Mouse (Mus musculus) MEL (cell line): ENCODE measurements at regions not wholly inside any gene's neighbourhood (a gene's known extent, or its start where the extent isn't known, plus 50 kb on each side); places are given as distances from the start of the nearest gene placed in this dataset.

ENCODE experiments used
- DNase-seq: peaks from one replicate; pipeline ENCODE4 v3.0.0; 2011; ENCODE audit warnings: low read depth, low spot score
- H3K27ac ChIP-seq: 2 replicates; pipeline ENCODE4 v1.5.1; 2012; ENCODE audit warnings: low read depth, mild to moderate bottlenecking, control low read depth, low read length, moderate library complexity; ENCODE audit not compliant: control insufficient read depth
- H3K27me3 ChIP-seq, 2 experiments: fragments of 150-350 bp in 1 of 2; sonication (generic) in 1 of 2; 2 replicates each; pipeline ENCODE4 v1.6.1; 2012; ENCODE audit warnings: low read length in 2 of 2, mild to moderate bottlenecking in 2 of 2, improper control_type of control experiment in 1 of 2, moderate library complexity in 1 of 2; ENCODE audit not compliant: insufficient read depth in 2 of 2, control insufficient read depth in 1 of 2
- H3K36me3 ChIP-seq, 2 experiments: 2 replicates each; pipeline ENCODE4 v1.6.1; 2012 to 2014; ENCODE audit warnings: low read length in 2 of 2, improper control_type of control experiment in 1 of 2, inconsistent platforms in 1 of 2, mild to moderate bottlenecking in 1 of 2; ENCODE audit not compliant: insufficient read depth in 2 of 2, control insufficient read depth in 1 of 2
- H3K4me1 ChIP-seq, 2 experiments: fragments of 150-350 bp in 1 of 2; sonication (generic) in 1 of 2; 2 replicates each; pipeline ENCODE4 v1.6.1; 2012; ENCODE audit warnings: low read length in 2 of 2, improper control_type of control experiment in 1 of 2, mild to moderate bottlenecking in 1 of 2; ENCODE audit not compliant: insufficient read depth in 2 of 2, control insufficient read depth in 1 of 2
- H3K4me3 ChIP-seq, 2 experiments: fragments of 150-350 bp in 1 of 2; sonication (generic) in 1 of 2; 2 replicates each; pipeline ENCODE4 v1.5.1; 2012; ENCODE audit warnings: low read depth in 2 of 2, low read length in 2 of 2, mild to moderate bottlenecking in 2 of 2, moderate library complexity in 2 of 2, control low read depth in 1 of 2, improper control_type of control experiment in 1 of 2; ENCODE audit not compliant: control insufficient read depth in 1 of 2, insufficient read depth in 1 of 2
- H3K79me2 ChIP-seq: 2 replicates; pipeline ENCODE4 v1.6.1; 2012; ENCODE audit warnings: mild to moderate bottlenecking, low read length, moderate library complexity; ENCODE audit not compliant: control insufficient read depth, poor library complexity, insufficient read depth
- H3K9ac ChIP-seq: 2 replicates; pipeline ENCODE4 v1.6.1; 2012; ENCODE audit warnings: low read depth, mild to moderate bottlenecking, control low read depth, low read length, moderate library complexity; ENCODE audit not compliant: control insufficient read depth, poor library complexity, severe bottlenecking
- H3K9me3 ChIP-seq: fragments of 150-350 bp; sonication (generic); replicated peaks from 2 replicates; pipeline ENCODE4 v1.6.1; 2012; ENCODE audit warnings: mild to moderate bottlenecking, low read length, improper control_type of control experiment, moderate library complexity; ENCODE audit not compliant: insufficient read depth
- CTCF ChIP-seq, 3 experiments: IDR thresholded peaks in 2 of 3; conservative IDR thresholded peaks in 1 of 3; 2 replicates each; pipeline ENCODE4 v1.5.1; 2011 to 2012; ENCODE audit warnings: low read length in 3 of 3, low read depth in 2 of 3, mild to moderate bottlenecking in 2 of 3, improper control_type of control experiment in 1 of 3, inconsistent platforms in 1 of 3, mixed read lengths in 1 of 3, moderate library complexity in 1 of 3; ENCODE audit not compliant: control insufficient read depth in 1 of 3, insufficient read depth in 1 of 3, poor library complexity in 1 of 3, severe bottlenecking in 1 of 3
- E2F4 ChIP-seq: IDR thresholded peaks from 2 replicates; pipeline ENCODE4 v1.6.1; 2011; ENCODE audit warnings: low read depth, low read length, improper control_type of control experiment, borderline replicate concordance
- ELF1 ChIP-seq: IDR thresholded peaks from 2 replicates; pipeline ENCODE4 v1.6.1; 2014; ENCODE audit warnings: low read depth, mild to moderate bottlenecking, inconsistent platforms, low read length, improper control_type of control experiment, moderate library complexity
- EP300 ChIP-seq, 2 experiments: IDR thresholded peaks; 2 replicates each; pipeline ENCODE4 v1.6.1; 2011; ENCODE audit warnings: improper control_type of control experiment in 2 of 2, low read length in 2 of 2, low read depth in 1 of 2, mild to moderate bottlenecking in 1 of 2
- JUND ChIP-seq: IDR thresholded peaks from 2 replicates; pipeline ENCODE4 v1.6.1; 2011; ENCODE audit warnings: low read depth, mild to moderate bottlenecking, improper control_type of control experiment, low read length
- KAT2A ChIP-seq: conservative IDR thresholded peaks from 2 replicates; pipeline ENCODE4 v1.6.1; 2012; ENCODE audit warnings: low read depth, low read length, improper control_type of control experiment, inconsistent platforms
- MXI1 ChIP-seq: IDR thresholded peaks from 2 replicates; pipeline ENCODE4 v1.6.1; 2011; ENCODE audit warnings: mild to moderate bottlenecking, low read depth, low read length, improper control_type of control experiment
- MYC ChIP-seq: IDR thresholded peaks from 2 replicates; pipeline ENCODE4 v1.6.1; 2011; ENCODE audit warnings: low read depth, mild to moderate bottlenecking, low read length, improper control_type of control experiment, moderate library complexity
- NRF1 ChIP-seq: IDR thresholded peaks from 2 replicates; pipeline ENCODE4 v1.6.1; 2014; ENCODE audit warnings: low read depth, mild to moderate bottlenecking, inconsistent platforms, low read length, improper control_type of control experiment, moderate library complexity; ENCODE audit not compliant: poor library complexity, insufficient read depth, severe bottlenecking
- POLR2A ChIP-seq, 2 experiments: IDR thresholded peaks; 2 replicates each; pipeline ENCODE4 v1.6.1; 2011 to 2012; ENCODE audit warnings: low read length in 2 of 2, mild to moderate bottlenecking in 2 of 2, control low read depth in 1 of 2, improper control_type of control experiment in 1 of 2, low read depth in 1 of 2, moderate library complexity in 1 of 2; ENCODE audit not compliant: control insufficient read depth in 1 of 2, insufficient read depth in 1 of 2, poor library complexity in 1 of 2
- POLR2AphosphoS2 ChIP-seq: IDR thresholded peaks from 2 replicates; pipeline ENCODE4 v1.6.1; 2011; ENCODE audit warnings: low read length, improper control_type of control experiment
- POLR2AphosphoS5 ChIP-seq: IDR thresholded peaks from 2 replicates; pipeline ENCODE4 v1.6.1; 2012; ENCODE audit warnings: low read depth, borderline replicate concordance, mild to moderate bottlenecking, inconsistent platforms, low read length, moderate library complexity, mixed read lengths
- RAD21 ChIP-seq: IDR thresholded peaks from 2 replicates; pipeline ENCODE4 v1.6.1; 2011; ENCODE audit warnings: mild to moderate bottlenecking, low read depth, low read length, improper control_type of control experiment
- SMC3 ChIP-seq: IDR thresholded peaks from 2 replicates; pipeline ENCODE4 v1.6.1; 2011; ENCODE audit warnings: low read depth, low read length, improper control_type of control experiment
- TAL1 ChIP-seq: IDR thresholded peaks from 2 replicates; pipeline ENCODE4 v1.6.1; 2012; ENCODE audit warnings: mild to moderate bottlenecking, inconsistent platforms, low read length, moderate library complexity, mixed read lengths
- TCF12 ChIP-seq: IDR thresholded peaks from 2 replicates; pipeline ENCODE4 v1.6.1; 2014; ENCODE audit warnings: low read depth, mild to moderate bottlenecking, inconsistent platforms, low read length, improper control_type of control experiment, moderate library complexity
- USF1 ChIP-seq: IDR thresholded peaks from 2 replicates; pipeline ENCODE4 v1.6.1; 2014; ENCODE audit warnings: low read depth, mild to moderate bottlenecking, inconsistent platforms, low read length, improper control_type of control experiment, moderate library complexity
- USF2 ChIP-seq, 2 experiments: IDR thresholded peaks; 2 replicates each; pipeline ENCODE4 v1.6.1; 2011 to 2012; ENCODE audit warnings: improper control_type of control experiment in 2 of 2, low read length in 2 of 2, borderline replicate concordance in 1 of 2, inconsistent platforms in 1 of 2, low read depth in 1 of 2, mild to moderate bottlenecking in 1 of 2; ENCODE audit not compliant: insufficient read depth in 1 of 2
- ZKSCAN1 ChIP-seq: IDR thresholded peaks from 2 replicates; pipeline ENCODE4 v1.6.1; 2012; ENCODE audit warnings: low read depth, mild to moderate bottlenecking, inconsistent platforms, low read length, improper control_type of control experiment, moderate library complexity
- ZMIZ1 ChIP-seq: IDR thresholded peaks from 2 replicates; pipeline ENCODE4 v1.6.1; 2012; ENCODE audit warnings: low read depth, mild to moderate bottlenecking, inconsistent platforms, low read length, improper control_type of control experiment, moderate library complexity

DNA sequence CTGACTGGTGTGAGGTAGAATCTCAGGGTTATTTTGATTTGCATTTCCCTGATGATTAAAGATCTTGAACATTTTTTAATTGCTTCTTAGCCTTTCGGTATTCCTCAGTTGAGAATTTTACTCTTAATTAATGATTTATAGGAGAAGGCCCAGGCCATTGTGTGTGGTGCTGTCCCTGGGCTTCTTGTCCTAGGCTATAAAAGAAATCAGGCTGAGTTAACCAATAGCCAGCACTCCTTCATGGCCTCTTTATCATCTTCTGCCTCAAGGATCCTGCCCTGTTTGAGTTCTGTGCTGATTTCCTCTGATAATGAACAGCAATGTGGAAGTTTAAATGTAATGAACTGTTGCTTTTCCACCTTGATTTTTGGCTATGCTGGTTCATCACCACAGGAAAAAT is 323.3 kb downstream of the Ppp1r3a start:
- Histone ChIP-seq H3K4me3 (no peak overlapping the region), H3K36me3 (no peaks in the 10 kb centered on the region), H3K9me3 (no peaks in the 10 kb centered on the region), H3K27me3 (no peaks in the 10 kb centered on the region), H3K27ac (no peak overlapping the region), H3K79me2 (no peaks in the 10 kb centered on the region), H3K9ac (no peak overlapping the region), H3K4me1 (no peaks in the 10 kb centered on the region)
- DNase-seq, result no peak
- TF ChIP-seq MYC (no peak), EP300 (IDR thresholded peaks at IDR 0.05; ENCODE audit: low read depth in 1 of 2, low read length in 2 of 2) (no peak), CTCF (IDR thresholded peaks at IDR 0.05 in 2 of 3, conservative IDR thresholded peaks at IDR 0.05 in 1 of 3; ENCODE audit: control insufficient read depth in 1 of 3, insufficient read depth in 1 of 3, low read depth in 2 of 3, low read length in 3 of 3, poor library complexity in 1 of 3, severe bottlenecking in 1 of 3) (no peak)

DNA sequence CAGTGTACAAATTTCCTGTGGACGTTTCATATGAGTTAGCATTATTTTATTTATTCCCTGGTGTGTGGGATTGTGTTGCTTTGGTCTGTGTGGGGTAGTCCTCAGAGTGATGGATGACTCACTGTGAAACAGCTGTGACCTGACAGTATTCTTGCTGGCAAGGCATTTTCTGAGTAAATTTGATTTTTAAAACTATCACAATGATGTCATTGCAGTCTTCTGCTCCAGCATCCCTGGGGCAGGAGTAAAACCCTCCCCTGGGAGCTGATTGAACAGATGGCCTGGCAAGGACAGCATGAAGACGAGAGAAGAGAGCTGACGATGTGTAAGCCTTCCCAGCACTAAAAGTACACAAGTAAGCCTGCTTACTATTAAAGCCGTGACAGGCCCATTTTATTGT is 345.3 kb downstream of the Ppp1r3a start:
- no peak for TF ChIP-seq E2F4
- no peak for TF ChIP-seq RAD21
- no peak for TF ChIP-seq ELF1
- TF ChIP-seq ZKSCAN1, result no peak
- no peak for TF ChIP-seq ZMIZ1
- no peak for TF ChIP-seq POLR2A (IDR thresholded peaks at IDR 0.05; ENCODE audit: control insufficient read depth in 1 of 2, insufficient read depth in 1 of 2, low read depth in 1 of 2, low read length in 2 of 2, poor library complexity in 1 of 2)
- no peaks in the 10 kb centered on the region for H3K27me3 ChIP-seq
- no peak for DNase-seq
- H3K9ac ChIP-seq, result no peak overlapping the region
- H3K4me1 ChIP-seq, result no peaks in the 10 kb centered on the region
- H3K36me3 ChIP-seq, result no peaks in the 10 kb centered on the region
- H3K4me3 ChIP-seq, result no peak overlapping the region
- no peaks in the 10 kb centered on the region for H3K79me2 ChIP-seq
- H3K9me3 ChIP-seq, result no peaks in the 10 kb centered on the region
- H3K27ac ChIP-seq, result no peak overlapping the region

DNA sequence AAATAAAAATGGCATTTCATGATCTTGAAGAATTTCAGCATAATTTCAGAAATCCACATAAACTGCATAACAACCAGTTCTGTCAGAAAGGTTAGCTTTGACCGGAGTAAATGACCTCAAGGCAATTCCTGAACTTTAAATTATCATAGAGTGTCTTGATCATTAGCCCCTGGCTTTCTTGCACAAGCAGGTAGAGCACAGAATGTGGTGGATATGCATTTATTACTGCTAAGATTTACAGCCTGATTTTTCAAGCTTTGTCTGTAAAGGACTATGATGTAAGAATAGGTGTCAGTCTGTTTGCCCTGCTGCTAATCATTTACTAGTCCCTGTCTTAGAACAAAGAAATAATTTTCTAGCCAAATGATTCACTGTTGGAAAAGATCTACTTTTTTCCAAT is 347.3 kb downstream of the Ppp1r3a start:
- TF ChIP-seq MXI1 (no peak), POLR2AphosphoS2 (no peak), TCF12 (no peak), JUND (no peak), USF2 (IDR thresholded peaks at IDR 0.05; ENCODE audit: borderline replicate concordance in 1 of 2, insufficient read depth in 1 of 2, low read depth in 1 of 2, low read length in 2 of 2) (no peak), NRF1 (no peak), SMC3 (no peak), RAD21 (no peak), KAT2A (no peak), USF1 (no peak), TAL1 (no peak), POLR2AphosphoS5 (no peak)
- TF ChIP-seq, all 39 proteins: peak for 0
- DNase-seq, result no peak
- no peak overlapping the region for H3K27ac ChIP-seq

More for the DNA sequence above, 347.3 kb downstream of the Ppp1r3a start:
- Histone ChIP-seq H3K79me2 (no peaks in the 10 kb centered on the region), H3K4me1 (no peaks in the 10 kb centered on the region), H3K36me3 (no peaks in the 10 kb centered on the region), H3K27me3 (no peaks in the 10 kb centered on the region), H3K9ac (no peak overlapping the region), H3K4me3 (no peak overlapping the region), H3K9me3 (no peaks in the 10 kb centered on the region)
